9 mouse cellular contexts compared by ENCODE assay signal in the genomic region with DNA sequence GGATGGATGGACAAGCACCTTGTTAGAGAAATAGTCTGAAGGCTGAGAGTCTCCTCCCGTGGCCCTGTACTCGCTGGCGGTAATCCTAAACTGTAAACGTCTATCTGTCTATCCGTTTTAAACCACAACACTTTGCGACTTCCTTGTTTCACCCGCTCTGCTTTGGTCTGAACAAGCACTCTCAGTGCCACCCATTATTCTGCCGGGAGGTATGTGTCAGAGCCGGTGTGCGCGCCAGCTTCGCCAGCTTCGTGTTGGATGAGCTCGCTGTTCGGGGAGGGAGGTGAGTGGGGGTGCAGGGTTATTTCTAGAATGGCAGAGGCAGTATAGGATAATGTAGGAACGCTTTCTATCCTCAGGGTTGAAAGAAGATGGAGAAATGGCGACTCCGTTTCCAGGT. TPM values are rescaled to one million over a fixed set of nuclear protein-coding genes. Genes with fewer than 3 reads are reported as not detected.
DNase-seq lines count a peak whose midpoint lies in the region; ATAC-seq and TF ChIP-seq lines count a peak whose summit lies in the region.
"Had no signal": no experiment of that assay in that cellular context is flagged by ENCODE, and none has a peak within 500 bp of the region (broad histone marks: within the 10 kb centered on the region; RNA-seq: fewer than 3 reads in every experiment).

No protein-coding gene starts in this region.

- H3K4me1 ChIP-seq in forebrain, postnatal 0 days (ENCODE audit: insufficient read depth): peaks cover 4% of the 10 kb centered on the region; the same call in 1 of the 2 replicates

- peak; percentile 17; the same call in 1 of the 2 replicates for ATAC-seq in forebrain, postnatal 0 days

- H3K4me3 ChIP-seq in forebrain, postnatal 0 days (ENCODE audit: low read depth, low read length): no peak overlapping the region
- H3K4me3 ChIP-seq: kidney, embryonic 15.5 days had no signal

- no peak for TF ChIP-seq CTCF in forebrain, postnatal 0 days (IDR thresholded peaks at IDR 0.05; ENCODE audit: low read depth)

- 51% methylated on average over 18 of the region's 18 CpGs for WGBS in forebrain, postnatal 0 days

- H3K36me3 ChIP-seq in forebrain, postnatal 0 days (ENCODE audit: insufficient read depth): no peaks in the 10 kb centered on the region
- H3K36me3 ChIP-seq: kidney, embryonic 15.5 days had no signal

- peak; percentile 40 for DNase-seq in layer of hippocampus, adult 11-12 months (ENCODE audit: low spot score)
- no peak for DNase-seq in layer of hippocampus, adult 9-10 months (ENCODE audit: low spot score)
- DNase-seq in CD8-positive naive resting alpha-beta T cell, adult 2 months (ENCODE audit: low read depth in 2 of 2, low spot score in 2 of 2): peak; percentile 41 to 54
- DNase-seq in forebrain, postnatal 0 days: peak; percentile 43
- peak; percentile 76 for DNase-seq in naive thymus-derived CD4-positive, alpha-beta T cell, adult 2 months (ENCODE audit: low read depth)
- no peak for DNase-seq in embryo, embryonic 10 days (ENCODE audit: low spot score)
- DNase-seq in cerebellum, adult 11-12 months: no peak
- DNase-seq in adrenal gland, adult (ENCODE audit: inconsistent age in 2 of 2, low spot score in 1 of 2): no peak

- no peak overlapping the region for H3K9ac ChIP-seq in forebrain, postnatal 0 days
- H3K9ac ChIP-seq: kidney, embryonic 15.5 days had no signal

- H3K9me3 ChIP-seq in forebrain, postnatal 0 days (ENCODE audit: low read length): no peaks in the 10 kb centered on the region
- H3K9me3 ChIP-seq: kidney, embryonic 15.5 days had no signal

- H3K27ac ChIP-seq in forebrain, postnatal 0 days (ENCODE audit: low read depth, low read length): peak overlapping the region; percentile 45

- no peak overlapping the region for H3K4me2 ChIP-seq in forebrain, postnatal 0 days (ENCODE audit: low read depth)

- no peaks in the 10 kb centered on the region for H3K27me3 ChIP-seq in forebrain, postnatal 0 days (ENCODE audit: insufficient read depth, low read length)
- H3K27me3 ChIP-seq: kidney, embryonic 15.5 days had no signal

RNA-seq across cellular contexts. Expression of gene Pgm2, which starts 48.0 kb away (rescaled TPM):
- 10.0 and 12.9 TPM in 2 replicates for total RNA-seq in forebrain, postnatal 0 days (2014; rRNA removed)
- polyA plus RNA-seq in forebrain, postnatal 0 days (2015; fragmentation: Nextera tagmentation; extraction: Ambion mirVana): 14.7 and 17.1 TPM in 2 replicates

Comparison
In these comparisons a context has a peak if more than half of its experiments do, and no peak if none do; other contexts are left out.
1. DNase-seq: peak in layer of hippocampus, adult 11-12 months (single experiment), CD8-positive naive resting alpha-beta T cell, adult 2 months (2 of 2), forebrain, postnatal 0 days (single experiment) and naive thymus-derived CD4-positive, alpha-beta T cell, adult 2 months (single experiment); none in layer of hippocampus, adult 9-10 months (single experiment), embryo, embryonic 10 days (single experiment), cerebellum, adult 11-12 months (single experiment) and adrenal gland, adult (0 of 2).